7 mouse cellular contexts compared by ENCODE assay signal in the genomic region with DNA sequence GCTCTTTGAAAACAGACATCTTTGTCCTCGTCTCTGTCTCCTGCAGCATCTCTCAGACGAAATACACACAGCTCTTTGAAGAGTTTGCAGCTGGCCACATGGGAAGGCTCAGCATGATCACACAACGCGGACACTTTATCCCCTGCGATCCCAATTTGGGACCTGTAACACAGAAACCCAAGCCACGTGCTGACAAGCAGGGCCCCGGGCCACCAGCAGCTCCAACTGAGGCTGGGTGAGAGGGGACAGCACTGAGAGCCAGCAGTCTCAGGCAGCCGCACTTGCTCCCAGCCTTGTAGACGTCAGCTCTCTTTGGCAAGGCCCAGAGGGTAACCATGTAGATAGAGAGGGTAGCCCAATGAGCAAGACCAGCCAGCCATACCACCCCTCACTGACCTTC. TPM values are rescaled to one million over a fixed set of nuclear protein-coding genes. Genes with fewer than 3 reads are reported as not detected.
A peak's percentile ranks its signal among the peaks of the same experiment; 100 is the strongest.
DNase-seq lines count a peak whose midpoint lies in the region; ATAC-seq and TF ChIP-seq lines count a peak whose summit lies in the region.

No protein-coding gene starts in this region.

- peaks cover 29% of the 10 kb centered on the region for H3K4me1 ChIP-seq in embryonic facial prominence, embryonic 13.5 days
- peaks cover 6% of the 10 kb centered on the region; the same call in 1 of the 2 replicates for H3K4me1 ChIP-seq in forebrain, postnatal 0 days (ENCODE audit: insufficient read depth)

- 0 out of 2 replicates have a peak, but pooled peaks cover under 1% of the 10 kb centered on the region for H3K9me3 ChIP-seq in embryonic facial prominence, embryonic 13.5 days
- H3K9me3 ChIP-seq in forebrain, postnatal 0 days (ENCODE audit: low read length) = no peaks in the 10 kb centered on the region

- H3K9ac ChIP-seq in embryonic facial prominence, embryonic 13.5 days = no peak overlapping the region
- no peak overlapping the region for H3K9ac ChIP-seq in forebrain, postnatal 0 days

- H3K4me2 ChIP-seq in embryonic facial prominence, embryonic 13.5 days = no peak overlapping the region
- H3K4me2 ChIP-seq in forebrain, postnatal 0 days (ENCODE audit: low read depth) = no peak overlapping the region
- peak overlapping the region; percentile 75 for H3K4me2 ChIP-seq in myocyte (ENCODE audit: low read depth)

- no peak for ATAC-seq in embryonic facial prominence, embryonic 13.5 days (ENCODE audit: insufficient number of reproducible peaks, insufficient read depth, low FRiP score, low TSS enrichment, low read depth)
- peak; percentile 44 for ATAC-seq in forebrain, postnatal 0 days

- H3K36me3 ChIP-seq in embryonic facial prominence, embryonic 13.5 days = peaks cover 4% of the 10 kb centered on the region; the same call in 1 of the 2 replicates
- no peaks in the 10 kb centered on the region for H3K36me3 ChIP-seq in forebrain, postnatal 0 days (ENCODE audit: insufficient read depth)
- H3K36me3 ChIP-seq in myocyte (ENCODE audit: control insufficient read depth, insufficient read depth) = no peaks in the 10 kb centered on the region

- 58% methylated on average over 9 of the region's 9 CpGs for WGBS in embryonic facial prominence, embryonic 13.5 days
- WGBS in forebrain, postnatal 0 days = 43% methylated on average over 9 of the region's 9 CpGs

- intact Hi-C loops in left cerebral cortex, postnatal 14 days (cut with DNase I) = no loop called here

- peak; percentile 9 to 40 for DNase-seq in left cerebral cortex, postnatal 14 days (ENCODE audit: low spot score in 2 of 2)
- DNase-seq in left cerebral cortex, adult 18-20 months (ENCODE audit: low spot score in 2 of 2) = no peak
- peak; percentile 5 for DNase-seq in forebrain, postnatal 0 days
- no peak for DNase-seq in urinary bladder, adult 18-20 months (ENCODE audit: low spot score in 2 of 2)
- no peak for DNase-seq in lung, postnatal 14 days

- H3K27me3 ChIP-seq in embryonic facial prominence, embryonic 13.5 days = no peaks in the 10 kb centered on the region
- H3K27me3 ChIP-seq in forebrain, postnatal 0 days (ENCODE audit: insufficient read depth, low read length) = no peaks in the 10 kb centered on the region
- H3K27me3 ChIP-seq in myocyte (ENCODE audit: control insufficient read depth, insufficient read depth, insufficient read length) = no peaks in the 10 kb centered on the region

- H3K79me2 ChIP-seq in myocyte (ENCODE audit: control insufficient read depth, insufficient read depth) = peaks cover 5% of the 10 kb centered on the region

- no peak for TF ChIP-seq CTCF in forebrain, postnatal 0 days (IDR thresholded peaks at IDR 0.05; ENCODE audit: low read depth)

- peak overlapping the region; percentile 58 for H3K27ac ChIP-seq in embryonic facial prominence, embryonic 13.5 days
- no peak overlapping the region for H3K27ac ChIP-seq in forebrain, postnatal 0 days (ENCODE audit: low read depth, low read length)

- TF ChIP-seq POLR2A in myocyte (IDR thresholded peaks at IDR 0.05; ENCODE audit: insufficient read length, low read depth) = no peak

- H3K4me3 ChIP-seq in embryonic facial prominence, embryonic 13.5 days = no peak overlapping the region
- no peak overlapping the region for H3K4me3 ChIP-seq in forebrain, postnatal 0 days (ENCODE audit: low read depth, low read length)
- no peak overlapping the region for H3K4me3 ChIP-seq in myocyte

- H3ac ChIP-seq in myocyte (ENCODE audit: control insufficient read depth, insufficient read length) = no peak overlapping the region

TF ChIP-seq in myocyte, 11 proteins besides CTCF, POLR2A, EP300 and RAD21:
- TF ChIP-seq MYOG (IDR thresholded peaks at IDR 0.05; ENCODE audit: control insufficient read depth in 1 of 3, insufficient read depth in 1 of 3, insufficient read length in 2 of 3, low read depth in 2 of 3) (no peak), MAX (IDR thresholded peaks at IDR 0.05; ENCODE audit: low read depth) (no peak), SRF (IDR thresholded peaks at IDR 0.05; ENCODE audit: control insufficient read depth, insufficient read length, low read depth) (no peak), USF1 (IDR thresholded peaks at IDR 0.05; ENCODE audit: low read depth) (no peak)
TF ChIP-seq in myocyte: peak in this region for 0.

RNA-seq across cellular contexts. Expression of gene Tram2, which starts 26.0 kb away (rescaled TPM):
- total RNA-seq in left cerebral cortex, postnatal 14 days (2021) = 1 to 10 TPM; 2.2 TPM
- 1 to 10 TPM; 1.0 to 1.1 TPM for total RNA-seq in left cerebral cortex, adult 18-20 months (2021)
- 9.1 and 11.2 TPM in 2 replicates for polyA plus RNA-seq in embryonic facial prominence, embryonic 13.5 days (2015; fragmentation: Nextera tagmentation; extraction: Ambion mirVana)
- 0.85 and 1.9 TPM in 2 replicates for total RNA-seq in forebrain, postnatal 0 days (2014; rRNA removed)
- polyA plus RNA-seq in forebrain, postnatal 0 days (2015; fragmentation: Nextera tagmentation; extraction: Ambion mirVana) = 0.98 and 1.3 TPM in 2 replicates
- 4.2 TPM for polyA plus RNA-seq in myocyte (2012; fragmentation: generic; extraction: Trizol)

Comparison
In these comparisons a context has a peak if more than half of its experiments do, and no peak if none do; other contexts are left out.
1. DNase-seq: peak in left cerebral cortex, postnatal 14 days (2 of 2) and forebrain, postnatal 0 days (single experiment); none in left cerebral cortex, adult 18-20 months (0 of 2), urinary bladder, adult 18-20 months (0 of 2) and lung, postnatal 14 days (single experiment).